Mouse (Mus musculus) stomach, postnatal 0 days (tissue): ENCODE data around the gene Inhbe. TPM values are rescaled to one million over a fixed set of nuclear protein-coding genes. Genes with fewer than 3 reads are reported as not detected.
A peak's percentile ranks its signal among the peaks of the same experiment; 100 is the strongest.

Source experiments
- ATAC-seq: fragments of 200-750 bp; cut with Nextera tagmentation; 2 replicates; pipeline ENCODE4 v1.8.0; 2017; ENCODE audit not compliant: low FRiP score, low TSS enrichment
- DNase-seq: peaks from one replicate; pipeline ENCODE4 v3.0.0-alpha.2; 2016; ENCODE audit warnings: low spot score
- H3K27ac ChIP-seq: fragments of 300-500 bp; sonication (generic); replicated peaks from 2 replicates; pipeline ENCODE4 v1.5.1; 2014; ENCODE audit warnings: mild to moderate bottlenecking, control low read depth
- H3K27me3 ChIP-seq: fragments of 300-500 bp; sonication (generic); 2 replicates; pipeline ENCODE4 v1.6.1; 2014; ENCODE audit warnings: low read length; ENCODE audit not compliant: control insufficient read depth, insufficient read depth
- H3K36me3 ChIP-seq: fragments of 300-500 bp; sonication (generic); 2 replicates; pipeline ENCODE4 v1.6.1; 2014; ENCODE audit warnings: low read length, mixed read lengths; ENCODE audit not compliant: control insufficient read depth, insufficient read depth
- H3K4me1 ChIP-seq: fragments of 300-500 bp; sonication (generic); replicated peaks from 2 replicates; pipeline ENCODE4 v1.6.1; 2014; ENCODE audit warnings: antibody characterized with exemption; ENCODE audit not compliant: control insufficient read depth, insufficient read depth
- H3K4me2 ChIP-seq: fragments of 300-500 bp; sonication (generic); replicated peaks from 2 replicates; pipeline ENCODE4 v1.6.1; 2014; ENCODE audit warnings: low read depth, mild to moderate bottlenecking, control low read depth, moderate library complexity
- H3K4me3 ChIP-seq: fragments of 300-500 bp; sonication (generic); 2 replicates; pipeline ENCODE4 v1.5.1; 2014; ENCODE audit warnings: low read depth, low read length, control low read depth
- H3K9ac ChIP-seq: fragments of 300-500 bp; sonication (generic); 2 replicates; pipeline ENCODE4 v1.6.1; 2014; ENCODE audit warnings: mild to moderate bottlenecking, low read length, control low read depth, mixed read lengths
- H3K9me3 ChIP-seq: fragments of 300-500 bp; sonication (generic); 2 replicates; pipeline ENCODE4 v1.6.1; 2016; ENCODE audit warnings: low read length; ENCODE audit not compliant: control insufficient read depth
- CTCF ChIP-seq: IDR thresholded peaks from 2 replicates; pipeline ENCODE4 v1.5.1; 2016; ENCODE audit warnings: antibody characterized with exemption, low read depth, mild to moderate bottlenecking, moderate library complexity
- EP300 ChIP-seq: optimal IDR thresholded peaks from 2 replicates; pipeline ENCODE3; 2016; ENCODE audit warnings: antibody characterized with exemption
- WGBS: fragments of 180-500 bp; shearing (Covaris S2); extraction: QIAGEN DNeasy Blood & Tissue Kit; methylation state at CpG from one replicate; pipeline ENCODE4 v1.1.7; 2014; 5-methylcytosine and 5-hydroxymethylcytosine counted together
- polyA plus RNA-seq: library from polyadenylated mRNA; unstranded; fragments of >200 nt; fragmentation: Nextera tagmentation; extraction: Ambion mirVana; gene quantifications from 2 replicates; pipeline ENCODE4 v1.2.1, GENCODE M21; 2015

Inhbe gene
- 0.02 and 0.12 TPM in 2 replicates for polyA plus RNA-seq

DNA sequence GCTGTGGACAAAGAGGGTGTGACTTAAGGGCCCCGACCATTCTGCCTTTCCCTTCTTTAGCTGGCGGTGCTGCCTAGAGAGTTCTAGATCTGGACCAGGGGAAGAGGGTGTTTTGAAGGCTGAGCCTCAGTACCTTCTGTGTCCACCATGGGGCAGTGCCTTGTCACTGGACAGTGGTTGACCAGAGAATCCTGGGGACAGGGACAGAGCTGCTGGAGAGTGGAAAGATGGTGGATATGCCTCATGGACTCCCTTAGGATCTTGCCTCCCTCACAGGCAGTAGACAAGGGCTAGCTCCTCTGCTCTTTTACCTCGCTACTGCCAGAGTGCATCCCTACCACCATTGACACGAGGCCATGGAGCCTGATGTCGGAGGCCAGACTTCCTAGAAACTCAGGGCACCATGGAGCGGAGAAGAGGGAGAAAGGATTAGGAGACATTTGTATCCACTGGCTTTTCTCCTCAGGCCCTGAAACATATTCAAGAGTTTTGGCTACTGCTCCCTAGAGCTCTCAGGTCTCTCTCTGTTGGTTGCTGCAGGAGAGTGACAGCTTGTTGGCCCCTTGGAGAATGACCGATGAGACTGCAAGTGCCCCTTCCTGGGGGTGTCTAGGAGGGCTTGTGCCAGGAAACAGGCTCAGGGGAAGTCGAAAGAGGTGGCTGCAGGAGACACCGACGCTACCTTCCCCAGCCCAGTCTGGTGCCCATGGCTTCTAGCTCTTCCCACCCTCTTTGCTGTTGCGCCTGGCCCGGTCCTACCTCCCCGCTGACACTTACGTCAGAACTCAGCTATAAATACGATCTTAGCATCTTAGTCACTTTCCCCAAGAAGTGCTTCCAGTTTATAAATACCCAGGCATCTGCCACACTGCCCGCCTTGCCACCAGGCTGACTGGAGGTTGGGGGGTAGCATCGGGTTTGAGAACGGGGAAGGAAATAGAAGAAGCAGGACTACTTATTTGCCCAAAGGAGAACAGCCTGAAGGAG is at the start of gene Inhbe:
Inhbe (minus strand) TSS at position 503 of the 987 bp plus-strand sequence.
- ATAC-seq (peak; percentile 40; the same call in 1 of the 2 replicates), DNase-seq (peak; percentile 48)
- Histone ChIP-seq H3K9me3 (no peaks in the 10 kb centered on the region), H3K4me3 (no peak within 1 kb of the TSS), H3K27me3 (no peaks in the 10 kb centered on the region), H3K4me2 (no peak within 1 kb of the TSS), H3K4me1 (no peaks in the 10 kb centered on the region), H3K9ac (no peak within 1 kb of the TSS), H3K27ac (no peak within 1 kb of the TSS), H3K36me3 (no peaks in the 10 kb centered on the region)
- TF ChIP-seq EP300 (no peak), CTCF (peak; percentile 72)
- 81% methylated on average over 18 of the region's 18 CpGs for WGBS

DNA sequence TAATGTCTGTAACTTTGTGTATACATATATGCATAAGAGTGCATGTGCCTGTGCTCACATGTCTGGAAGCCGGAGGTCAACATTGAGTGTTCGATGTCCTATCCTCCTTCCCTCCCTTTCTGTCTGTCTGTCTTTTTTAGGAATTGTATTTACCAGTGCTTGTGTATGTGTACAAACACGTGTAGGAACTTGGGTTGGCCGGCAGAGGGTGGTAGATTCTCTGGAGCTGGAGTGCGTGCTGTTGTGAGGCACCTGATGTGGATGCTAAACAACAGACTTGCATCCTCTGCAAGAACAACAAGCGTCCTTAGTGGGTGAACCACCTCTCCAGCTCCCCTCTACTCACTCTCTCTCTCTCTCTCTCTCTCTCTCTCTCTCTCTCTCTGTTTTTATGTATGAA is 37.6 kb upstream of the Inhbe start:
- H3K4me1 ChIP-seq, result no peaks in the 10 kb centered on the region
- no peak overlapping the region for H3K4me3 ChIP-seq
- TF ChIP-seq CTCF (peak; percentile 32; the same call in 1 of the 2 replicates), EP300 (no peak)
- WGBS, result 82% methylated on average over 6 of the region's 6 CpGs
- ATAC-seq (no peak), DNase-seq (no peak)
- H3K9ac ChIP-seq, result no peak overlapping the region
- H3K9me3 ChIP-seq, result no peaks in the 10 kb centered on the region
- H3K36me3 ChIP-seq, result peaks cover 7% of the 10 kb centered on the region; the same call in 1 of the 2 replicates
- H3K27ac ChIP-seq, result no peak overlapping the region
- H3K27me3 ChIP-seq, result no peaks in the 10 kb centered on the region
- H3K4me2 ChIP-seq, result no peak overlapping the region

DNA sequence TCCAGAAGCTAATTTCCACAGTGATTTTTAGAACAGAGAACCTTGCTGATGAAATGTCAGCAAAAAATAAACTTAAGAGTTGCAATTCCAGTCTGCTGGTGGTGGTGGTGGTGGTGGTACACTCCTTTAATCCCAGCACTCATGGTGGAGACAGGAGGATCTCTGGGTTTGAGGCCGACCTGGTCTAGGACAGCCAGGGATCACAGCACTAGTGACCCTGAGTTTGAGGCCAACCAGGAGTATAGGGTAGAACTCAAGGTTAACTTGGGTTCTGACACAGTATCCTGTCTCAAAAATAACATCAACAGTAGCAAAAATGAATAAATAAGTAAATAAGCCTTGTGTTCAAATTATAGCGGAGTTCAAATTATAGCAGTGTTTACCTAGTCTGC is 27.5 kb upstream of the Inhbe start:
- no peak overlapping the region for H3K4me3 ChIP-seq
- 48% methylated on average over 2 of the region's 2 CpGs for WGBS
- DNase-seq (no peak), ATAC-seq (no peak)
- H3K36me3 ChIP-seq, result no peaks in the 10 kb centered on the region
- H3K4me1 ChIP-seq, result no peaks in the 10 kb centered on the region
- peak overlapping the region; percentile 56; the same call in 1 of the 2 replicates for H3K27ac ChIP-seq
- TF ChIP-seq CTCF, result no peak
- TF ChIP-seq EP300, result no peak
- H3K9me3 ChIP-seq, result no peaks in the 10 kb centered on the region
- peak overlapping the region; percentile 77 for H3K4me2 ChIP-seq
- no peaks in the 10 kb centered on the region for H3K27me3 ChIP-seq
- no peak overlapping the region for H3K9ac ChIP-seq

DNA sequence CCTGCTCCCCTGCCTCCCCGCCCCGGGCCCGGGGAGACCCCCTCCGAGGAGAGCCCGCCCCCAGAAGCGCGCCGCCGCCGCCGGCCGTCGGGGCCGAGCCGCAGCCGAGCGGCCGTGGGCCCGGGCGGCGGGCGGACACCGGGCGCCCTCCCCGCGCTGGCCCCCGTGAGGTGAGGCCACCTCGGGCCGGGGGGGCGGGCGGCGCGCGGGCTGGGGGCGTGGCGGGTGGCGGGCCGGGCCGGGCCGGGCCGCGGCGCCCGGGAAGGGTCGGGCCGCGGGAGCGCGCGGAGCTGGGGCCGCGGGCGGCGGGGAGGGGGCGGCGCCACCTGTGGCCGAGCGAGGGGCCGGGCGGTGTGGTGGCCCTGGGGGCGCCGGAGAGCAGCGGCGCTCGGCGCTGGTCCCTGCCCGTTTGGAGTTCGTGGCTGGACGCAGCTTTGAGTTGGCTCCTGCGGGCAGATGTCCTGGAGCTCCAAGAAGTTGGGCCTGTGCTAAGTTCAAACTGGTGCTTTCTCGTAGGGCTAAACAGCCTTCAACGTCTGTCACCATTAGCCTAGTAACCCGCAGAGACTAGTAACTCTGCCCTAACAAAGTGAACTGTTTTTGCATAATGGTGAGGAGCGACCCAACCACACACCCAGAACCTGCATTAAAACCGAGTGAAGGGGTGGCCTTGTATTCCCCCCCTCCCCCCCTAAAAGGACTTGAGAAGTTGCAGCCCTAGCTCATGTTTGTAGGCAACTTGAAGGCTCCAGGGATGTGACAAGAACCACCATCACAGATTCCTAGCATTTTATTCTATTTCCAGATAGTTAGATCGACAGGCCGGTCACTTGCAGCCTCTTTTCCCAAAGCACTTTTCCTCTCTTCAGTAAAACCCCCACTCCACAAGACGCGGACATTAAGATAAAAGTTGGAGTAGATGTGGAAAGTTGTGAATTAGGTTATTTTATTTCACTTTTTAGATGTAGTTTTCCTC is 26.8 kb upstream of the Inhbe start:
- peak; percentile 75 for ATAC-seq
- Histone ChIP-seq H3K27ac (peak overlapping the region; percentile 97), H3K9me3 (no peaks in the 10 kb centered on the region), H3K27me3 (no peaks in the 10 kb centered on the region), H3K4me2 (peak overlapping the region; percentile 77), H3K9ac (peak overlapping the region; percentile 94), H3K36me3 (no peaks in the 10 kb centered on the region), H3K4me1 (no peaks in the 10 kb centered on the region), H3K4me3 (peak overlapping the region; percentile 66)
- 2% methylated on average over 30 of the region's 79 CpGs for WGBS
- peak; percentile 69 for DNase-seq
- TF ChIP-seq EP300, result no peak
- peak; percentile 35; the same call in 1 of the 2 replicates for TF ChIP-seq CTCF

DNA sequence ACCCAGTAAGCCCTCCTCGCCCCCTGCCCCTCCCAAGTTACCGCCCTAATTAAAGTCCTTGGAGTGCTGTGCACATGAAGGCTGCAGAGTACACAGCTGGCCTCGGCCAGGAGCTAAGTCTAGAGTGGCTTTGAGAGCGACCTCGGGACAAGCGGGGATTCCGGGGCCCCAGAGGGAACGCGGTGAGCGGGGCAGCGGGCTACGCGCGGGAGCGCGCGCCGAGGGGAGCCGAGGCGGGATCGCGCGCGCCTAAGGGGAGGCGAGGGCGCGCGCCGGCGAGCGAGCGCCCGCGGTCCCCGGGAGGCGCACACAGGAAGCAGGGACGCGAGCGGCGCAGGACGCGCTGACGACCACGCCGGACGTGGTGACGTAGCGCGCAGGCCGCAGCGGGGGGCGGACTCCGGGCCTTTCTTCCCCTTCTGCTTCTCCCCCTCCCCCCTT is 26.1 kb upstream of the Inhbe start, which contains the start of gene R3hdm2:
R3hdm2 (plus strand) TSS at position 77 of the 441 bp plus-strand sequence.
- H3K4me3 ChIP-seq, result peak within 1 kb of the TSS; percentile 66
- no peaks in the 10 kb centered on the region for H3K27me3 ChIP-seq
- no peaks in the 10 kb centered on the region for H3K9me3 ChIP-seq
- H3K4me1 ChIP-seq, result no peaks in the 10 kb centered on the region
- H3K27ac ChIP-seq, result peak within 1 kb of the TSS; percentile 97
- no peaks in the 10 kb centered on the region for H3K36me3 ChIP-seq
- peak within 1 kb of the TSS; percentile 94 for H3K9ac ChIP-seq
- peak; percentile 94 for DNase-seq
- peak within 1 kb of the TSS; percentile 77 for H3K4me2 ChIP-seq
- peak; percentile 98 for ATAC-seq
- TF ChIP-seq CTCF, result no peak
- no peak for TF ChIP-seq EP300
- under 1% methylated on average over 31 of the region's 53 CpGs for WGBS
